In the genomic region with DNA sequence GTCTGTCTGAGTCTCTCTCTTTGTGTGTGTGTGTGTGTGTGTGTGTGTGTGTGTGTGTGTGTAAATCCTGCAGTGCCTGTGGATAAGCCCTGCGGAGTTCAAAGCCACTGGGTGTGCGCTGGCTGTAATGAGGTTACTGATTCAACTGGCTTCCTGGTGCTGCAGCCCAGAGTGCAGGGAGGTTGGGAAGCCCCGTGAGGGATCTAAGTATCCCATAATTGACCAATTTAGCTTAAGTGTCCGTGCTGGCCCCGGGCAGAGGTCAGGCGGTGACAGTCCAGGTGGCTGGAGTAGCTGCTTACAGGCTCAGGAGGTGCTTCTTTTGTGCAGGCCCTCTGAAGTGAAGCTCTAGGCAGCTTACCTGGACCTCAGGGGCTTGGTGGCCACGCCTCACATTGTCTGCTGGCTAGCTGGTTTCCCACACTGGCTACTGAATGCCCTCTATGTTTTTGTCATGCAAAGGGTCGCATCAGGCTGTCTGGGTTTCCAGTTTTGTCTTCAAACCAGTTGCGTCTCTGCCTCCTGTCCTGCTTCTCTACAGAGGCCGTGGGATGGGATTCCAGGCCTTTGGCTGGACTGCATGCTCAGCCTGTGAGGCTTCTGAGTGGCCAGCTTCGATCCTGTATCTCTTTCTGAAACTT, we compare ENCODE assay signal across 12 mouse cellular contexts. TPM values are rescaled to one million over a fixed set of nuclear protein-coding genes. Genes with fewer than 3 reads are reported as not detected.
DNase-seq lines count a peak whose midpoint lies in the region; ATAC-seq and TF ChIP-seq lines count a peak whose summit lies in the region.
"Had no signal": no experiment of that assay in that cellular context is flagged by ENCODE, and none has a peak within 500 bp of the region (broad histone marks: within the 10 kb centered on the region; RNA-seq: fewer than 3 reads in every experiment).

No protein-coding gene starts in this region.

- H3K27me3 ChIP-seq in heart, embryonic 12.5 days (replicated peaks) = no peaks in the 10 kb centered on the region
- H3K27me3 ChIP-seq in midbrain, embryonic 11.5 days (ENCODE audit: control insufficient read depth, insufficient read depth, low read length) = no peaks in the 10 kb centered on the region
- no peaks in the 10 kb centered on the region for H3K27me3 ChIP-seq in midbrain, embryonic 14.5 days (ENCODE audit: control insufficient read depth, insufficient read depth, low read length)
- H3K27me3 ChIP-seq in hindbrain, embryonic 16.5 days (replicated peaks; ENCODE audit: control insufficient read depth, insufficient read depth, low read length) = no peaks in the 10 kb centered on the region
- no peaks in the 10 kb centered on the region for H3K27me3 ChIP-seq in small intestine, adult 2 months (ENCODE audit: control insufficient read depth, insufficient read depth, low read length)
- H3K27me3 ChIP-seq in lung, postnatal 0 days (replicated peaks; ENCODE audit: insufficient read depth, low read length) = no peaks in the 10 kb centered on the region

- no peaks in the 10 kb centered on the region for H3K9me3 ChIP-seq in heart, embryonic 12.5 days (replicated peaks)
- H3K9me3 ChIP-seq in midbrain, embryonic 11.5 days (ENCODE audit: control insufficient read depth, low read length) = no peaks in the 10 kb centered on the region
- H3K9me3 ChIP-seq in midbrain, embryonic 14.5 days (ENCODE audit: control insufficient read depth, low read length) = no peaks in the 10 kb centered on the region
- no peaks in the 10 kb centered on the region for H3K9me3 ChIP-seq in hindbrain, embryonic 16.5 days (ENCODE audit: control insufficient read depth, low read length)
- no peaks in the 10 kb centered on the region for H3K9me3 ChIP-seq in lung, postnatal 0 days (ENCODE audit: low read length)

- no peak for TF ChIP-seq POLR2A in small intestine, adult 2 months (IDR thresholded peaks at IDR 0.05; ENCODE audit: low read depth, low read length)

- 51% methylated on average over 10 of the region's 11 CpGs for WGBS in heart, embryonic 12.5 days
- 26% methylated on average over 11 of the region's 11 CpGs for WGBS in midbrain, embryonic 11.5 days
- 22% methylated on average over 11 of the region's 11 CpGs for WGBS in midbrain, embryonic 14.5 days
- 44% methylated on average over 11 of the region's 11 CpGs for WGBS in hindbrain, embryonic 16.5 days
- 40% methylated on average over 11 of the region's 11 CpGs for WGBS in small intestine, adult 2 months
- WGBS in lung, postnatal 0 days = 68% methylated on average over 11 of the region's 11 CpGs

- H3K9ac ChIP-seq in heart, embryonic 12.5 days = peak overlapping the region; percentile 21; the same call in 1 of the 2 replicates
- H3K9ac ChIP-seq in midbrain, embryonic 11.5 days (ENCODE audit: low read length) = peak overlapping the region; percentile 15; the same call in 1 of the 2 replicates
- no peak overlapping the region for H3K9ac ChIP-seq in midbrain, embryonic 14.5 days (replicated peaks; ENCODE audit: low read length)
- peak overlapping the region; percentile 43 for H3K9ac ChIP-seq in hindbrain, embryonic 16.5 days (ENCODE audit: low read depth, low read length)
- no peak overlapping the region for H3K9ac ChIP-seq in lung, postnatal 0 days (replicated peaks; ENCODE audit: low read depth)

- no peak overlapping the region for H3K4me3 ChIP-seq in heart, embryonic 12.5 days
- H3K4me3 ChIP-seq in midbrain, embryonic 11.5 days (ENCODE audit: low read depth, low read length) = no peak overlapping the region
- H3K4me3 ChIP-seq in midbrain, embryonic 14.5 days (replicated peaks; ENCODE audit: low read depth, low read length) = no peak overlapping the region
- H3K4me3 ChIP-seq in hindbrain, embryonic 16.5 days (ENCODE audit: low read length) = no peak overlapping the region
- no peak overlapping the region for H3K4me3 ChIP-seq in small intestine, adult 2 months (ENCODE audit: low read depth, low read length)
- no peak overlapping the region for H3K4me3 ChIP-seq in lung, postnatal 0 days (ENCODE audit: low read depth, low read length)
- H3K4me3 ChIP-seq: layer of hippocampus, adult 2 months had no signal

- no peaks in the 10 kb centered on the region for H3K36me3 ChIP-seq in heart, embryonic 12.5 days
- no peaks in the 10 kb centered on the region for H3K36me3 ChIP-seq in midbrain, embryonic 11.5 days (ENCODE audit: control insufficient read depth, insufficient read depth, low read length)
- H3K36me3 ChIP-seq in midbrain, embryonic 14.5 days (ENCODE audit: control insufficient read depth, insufficient read depth, low read length) = no peaks in the 10 kb centered on the region
- no peaks in the 10 kb centered on the region for H3K36me3 ChIP-seq in hindbrain, embryonic 16.5 days (ENCODE audit: control insufficient read depth, insufficient read depth, low read length)
- H3K36me3 ChIP-seq in small intestine, adult 2 months (ENCODE audit: control insufficient read depth, insufficient read depth, low read length) = no peaks in the 10 kb centered on the region
- H3K36me3 ChIP-seq in lung, postnatal 0 days (ENCODE audit: insufficient read depth, low read length) = no peaks in the 10 kb centered on the region

- ATAC-seq in heart, embryonic 12.5 days (ENCODE audit: insufficient number of reproducible peaks, low FRiP score) = no peak
- no peak for ATAC-seq in midbrain, embryonic 11.5 days (ENCODE audit: low FRiP score)
- ATAC-seq in midbrain, embryonic 14.5 days (ENCODE audit: low FRiP score, low TSS enrichment) = no peak
- ATAC-seq in hindbrain, embryonic 16.5 days = no peak
- no peak for ATAC-seq in lung, postnatal 0 days
- no peak for ATAC-seq in CD4-positive, CD25-positive, alpha-beta regulatory T cell, adult 4 months

- H3K4me1 ChIP-seq in heart, embryonic 12.5 days (replicated peaks) = peaks cover 100% of the 10 kb centered on the region
- H3K4me1 ChIP-seq in midbrain, embryonic 11.5 days (ENCODE audit: control insufficient read depth, insufficient read depth, low read length) = peaks cover 37% of the 10 kb centered on the region
- peaks cover 30% of the 10 kb centered on the region for H3K4me1 ChIP-seq in midbrain, embryonic 14.5 days (ENCODE audit: control insufficient read depth, insufficient read depth, low read length)
- H3K4me1 ChIP-seq in hindbrain, embryonic 16.5 days (ENCODE audit: control insufficient read depth, insufficient read depth, low read depth, low read length) = peaks cover 47% of the 10 kb centered on the region
- H3K4me1 ChIP-seq in small intestine, adult 2 months (ENCODE audit: control insufficient read depth, insufficient read depth, insufficient read length, low read length) = peaks cover 91% of the 10 kb centered on the region
- H3K4me1 ChIP-seq in lung, postnatal 0 days (ENCODE audit: insufficient read depth, low read depth, low read length) = peaks cover 39% of the 10 kb centered on the region

- no peak overlapping the region for H3K4me2 ChIP-seq in heart, embryonic 12.5 days
- H3K4me2 ChIP-seq in midbrain, embryonic 11.5 days = no peak overlapping the region
- H3K4me2 ChIP-seq in midbrain, embryonic 14.5 days (ENCODE audit: low read length) = no peak overlapping the region
- no peak overlapping the region for H3K4me2 ChIP-seq in hindbrain, embryonic 16.5 days (ENCODE audit: low read length)
- no peak overlapping the region for H3K4me2 ChIP-seq in lung, postnatal 0 days (replicated peaks; ENCODE audit: low read depth, low read length)

- TF ChIP-seq EP300 in lung, postnatal 0 days (IDR thresholded peaks at IDR 0.05) = no peak

- H3K27ac ChIP-seq in heart, embryonic 12.5 days (ENCODE audit: poor library complexity, severe bottlenecking) = no peak overlapping the region
- H3K27ac ChIP-seq in midbrain, embryonic 11.5 days (ENCODE audit: low read depth, low read length) = no peak overlapping the region
- H3K27ac ChIP-seq in midbrain, embryonic 14.5 days (replicated peaks; ENCODE audit: low read depth, low read length) = no peak overlapping the region
- H3K27ac ChIP-seq in hindbrain, embryonic 16.5 days (ENCODE audit: low read depth, low read length) = no peak overlapping the region
- H3K27ac ChIP-seq in small intestine, adult 2 months (ENCODE audit: insufficient read depth, low read depth, low read length) = peak overlapping the region; percentile 36; the same call in 1 of the 2 replicates
- no peak overlapping the region for H3K27ac ChIP-seq in lung, postnatal 0 days (ENCODE audit: low read length)
- H3K27ac ChIP-seq: layer of hippocampus, adult 2 months had no signal

- no peak for TF ChIP-seq CTCF in small intestine, adult 2 months (IDR thresholded peaks at IDR 0.05; ENCODE audit: extremely low read depth, insufficient read length, insufficient replicate concordance, low read depth, low read length)
- no peak for TF ChIP-seq CTCF in lung, postnatal 0 days (IDR thresholded peaks at IDR 0.05)

- no peak for DNase-seq in heart, adult 8-10 months (ENCODE audit: low spot score)
- DNase-seq in midbrain, embryonic 11.5 days (ENCODE audit: low spot score, missing footprints) = no peak
- no peak for DNase-seq in midbrain, embryonic 14.5 days
- no peak for DNase-seq in lung, postnatal 0 days (ENCODE audit: low spot score)
- DNase-seq: left cerebral cortex, postnatal 4 days; lung, postnatal 14 days; right cerebral cortex, postnatal 25 days had no signal

RNA-seq across cellular contexts. Expression of a gene that starts 7.9 kb away (rescaled TPM):
- polyA plus RNA-seq in heart, embryonic 12.5 days (2016; fragmentation: Nextera tagmentation; extraction: Ambion mirVana) = 7.8 and 8.6 TPM in 2 replicates
- 10 to 100 TPM; 50.5 to 61.2 (median 56.9) TPM for total RNA-seq in heart, adult 8-10 months (2022)
- 6.7 and 6.9 TPM in 2 replicates for polyA plus RNA-seq in midbrain, embryonic 11.5 days (2014; fragmentation: Nextera tagmentation; extraction: Ambion mirVana)
- 1.9 and 2.5 TPM in 2 replicates for polyA plus RNA-seq in midbrain, embryonic 14.5 days (2014; fragmentation: Nextera tagmentation; extraction: Ambion mirVana)
- 3.4 and 4.0 TPM in 2 replicates for polyA plus RNA-seq in hindbrain, embryonic 16.5 days (2015; fragmentation: Nextera tagmentation; extraction: Ambion mirVana)
- 48.7 and 110 TPM in 2 replicates for polyA plus RNA-seq in small intestine, adult 2 months (2012; rRNA removed)
- polyA plus RNA-seq in lung, postnatal 0 days (2015; fragmentation: Nextera tagmentation; extraction: Ambion mirVana) = 9.6 and 10.3 TPM in 2 replicates
- 1 to 10 TPM; 3.3 to 7.8 TPM for polyA plus RNA-seq in CD4-positive, CD25-positive, alpha-beta regulatory T cell, adult 4 months (2017; shearing (Covaris generic))

Comparison
In these comparisons a context has a peak if more than half of its experiments do, and no peak if none do; other contexts are left out.
1. H3K9ac ChIP-seq: peak in heart, embryonic 12.5 days (single experiment), midbrain, embryonic 11.5 days (single experiment) and hindbrain, embryonic 16.5 days (single experiment); none in midbrain, embryonic 14.5 days (single experiment) and lung, postnatal 0 days (single experiment).